Mouse (Mus musculus) liver, adult 2 months (tissue): ENCODE results near the gene Palm. TPM values are rescaled to one million over a fixed set of nuclear protein-coding genes. Genes with fewer than 3 reads are reported as not detected.

ENCODE experiments used
- DNase-seq: peaks from one replicate; pipeline ENCODE4 v3.0.0-alpha.2; 2011; ENCODE audit warnings: low read depth, low spot score; ENCODE audit errors: extremely low read depth
- H3K27ac ChIP-seq: fragments of 200-500 bp; replicated peaks from 2 replicates; pipeline ENCODE4 v1.5.1; 2012; ENCODE audit warnings: low read depth, mild to moderate bottlenecking, control low read depth, inconsistent platforms, low read length; ENCODE audit not compliant: insufficient read depth
- H3K27me3 ChIP-seq: fragments of 200-500 bp; 2 replicates; pipeline ENCODE4 v1.6.1; 2012; ENCODE audit warnings: mild to moderate bottlenecking, moderate library complexity, low read length, inconsistent platforms; ENCODE audit not compliant: control insufficient read depth, insufficient read depth
- H3K36me3 ChIP-seq: fragments of 200-500 bp; 2 replicates; pipeline ENCODE4 v1.6.1; 2012; ENCODE audit warnings: low read length, inconsistent platforms; ENCODE audit not compliant: control insufficient read depth, insufficient read depth
- H3K4me1 ChIP-seq: fragments of 200-500 bp; 2 replicates; pipeline ENCODE4 v1.6.1; 2011; ENCODE audit warnings: low read length; ENCODE audit not compliant: control insufficient read depth, insufficient read depth
- H3K4me3 ChIP-seq: fragments of 200-500 bp; 2 replicates; pipeline ENCODE4 v1.5.1; 2011; ENCODE audit warnings: low read depth, mild to moderate bottlenecking, control low read depth, low read length, moderate library complexity; ENCODE audit not compliant: insufficient read depth
- H3K79me2 ChIP-seq: fragments of 200-500 bp; 2 replicates; pipeline ENCODE4 v1.6.1; 2012; ENCODE audit warnings: inconsistent platforms, mild to moderate bottlenecking, low read length, moderate library complexity; ENCODE audit not compliant: control insufficient read depth, insufficient read depth
- H3K9ac ChIP-seq: fragments of 200-500 bp; 2 replicates; pipeline ENCODE4 v1.6.1; 2012; ENCODE audit warnings: low read depth, mild to moderate bottlenecking, control low read depth, inconsistent platforms, low read length
- CTCF ChIP-seq: fragments of 200-500 bp; IDR thresholded peaks from 2 replicates; pipeline ENCODE4 v1.5.1; 2011; ENCODE audit warnings: low read depth, low read length, control low read depth
- POLR2A ChIP-seq: fragments of 200-500 bp; IDR thresholded peaks from 2 replicates; pipeline ENCODE4 v1.6.1; 2011; ENCODE audit warnings: low read length, control low read depth; ENCODE audit not compliant: insufficient read depth; ENCODE audit errors: extremely low read depth
- WGBS: fragments of 180-500 bp; shearing (Covaris S2); methylation state at CpG from one replicate; pipeline ENCODE4 v1.1.7; 2018; 5-methylcytosine and 5-hydroxymethylcytosine counted together
- polyA plus RNA-seq: library from polyadenylated mRNA; depleted of rRNA; stranded (reverse); fragments of >200 nt; gene quantifications from 2 replicates; pipeline ENCODE4 v1.2.3, GENCODE M21; 2012
- total RNA-seq: library from RNA; depleted of rRNA; stranded (reverse); fragments of >200 nt; gene quantifications from 2 replicates; pipeline ENCODE4 v1.2.3, GENCODE M21; 2014

Gene Palm
- total and polyA plus RNA-seq, 2 experiments, result 0.92 to 1.9 TPM

DNA sequence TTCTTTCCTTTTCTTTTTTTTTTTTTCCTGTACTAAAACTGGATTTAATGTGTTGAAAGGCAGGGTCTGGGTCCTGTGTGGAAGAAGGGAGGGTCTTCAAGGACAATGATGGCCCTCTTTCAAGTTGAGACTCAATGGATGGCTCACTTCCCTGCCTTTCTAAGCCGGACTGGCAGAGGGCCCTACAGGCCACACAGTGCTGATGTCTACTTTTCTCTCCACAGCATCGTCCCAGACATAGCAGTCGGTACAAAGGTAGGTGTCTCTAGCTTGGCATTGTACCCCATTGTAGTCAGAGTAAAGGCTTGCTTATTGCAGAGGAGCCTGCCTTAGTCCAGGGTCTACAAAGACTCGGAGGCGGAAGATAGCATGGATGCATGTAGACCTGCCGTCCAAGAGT is 62.9 kb downstream of the Palm start:
- Histone ChIP-seq H3K79me2 (peaks cover 42% of the 10 kb centered on the region), H3K27ac (peak overlapping the region; percentile 90; the same call in 1 of the 2 replicates), H3K4me1 (peaks cover 30% of the 10 kb centered on the region), H3K36me3 (peaks cover 19% of the 10 kb centered on the region), H3K9ac (peak overlapping the region; percentile 48), H3K27me3 (no peaks in the 10 kb centered on the region), H3K4me3 (peak overlapping the region; percentile 30)
- TF ChIP-seq CTCF (no peak), POLR2A (no peak)
- WGBS, result 19% methylated on average over 6 of the region's 6 CpGs
- peak; percentile 17 for DNase-seq

DNA sequence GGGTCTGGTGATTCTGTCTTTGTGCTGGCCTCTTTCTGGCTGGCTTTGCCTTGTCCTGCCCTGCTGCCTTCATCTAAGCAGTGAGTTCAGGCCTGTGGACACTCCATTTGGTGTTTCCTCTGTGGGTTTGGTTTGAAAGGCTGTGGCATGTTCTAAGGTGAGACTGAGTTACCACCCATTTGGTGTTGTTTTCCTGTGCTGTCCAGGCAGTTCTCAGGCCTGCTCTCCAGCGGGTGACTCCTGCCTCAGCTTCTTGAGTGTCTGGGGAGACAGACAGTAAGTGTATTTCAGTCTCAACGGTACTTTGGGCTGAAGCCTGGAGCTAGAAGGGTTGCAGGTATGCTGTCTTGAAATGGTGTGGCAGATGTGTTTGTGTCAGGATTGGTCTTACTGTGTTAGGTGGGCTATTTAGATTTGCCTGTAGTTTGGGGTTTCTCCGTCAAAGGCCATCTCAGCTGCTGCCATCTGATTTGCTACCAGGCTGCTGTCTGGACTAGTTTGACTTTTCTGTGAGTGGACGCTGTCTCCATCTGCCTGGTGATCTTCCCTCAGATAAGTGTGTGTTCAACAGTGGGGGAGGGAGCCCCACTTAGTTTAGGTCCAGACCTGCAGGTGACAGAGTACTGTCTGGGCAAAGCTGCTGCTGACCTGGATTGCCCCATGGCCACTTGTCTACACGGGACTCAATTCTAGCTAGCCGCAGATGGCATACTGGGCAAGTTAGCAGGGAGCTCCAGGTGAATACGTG is 63.5 kb downstream of the Palm start:
- Histone ChIP-seq H3K4me3 (peak overlapping the region; percentile 30), H3K9ac (peak overlapping the region; percentile 48), H3K36me3 (peaks cover 24% of the 10 kb centered on the region), H3K79me2 (peaks cover 42% of the 10 kb centered on the region), H3K27ac (peak overlapping the region; percentile 7; the same call in 1 of the 2 replicates), H3K27me3 (no peaks in the 10 kb centered on the region), H3K4me1 (peaks cover 26% of the 10 kb centered on the region)
- peak; percentile 33 for DNase-seq
- TF ChIP-seq POLR2A (no peak), CTCF (no peak)
- WGBS, result 13% methylated on average over 7 of the region's 7 CpGs

DNA sequence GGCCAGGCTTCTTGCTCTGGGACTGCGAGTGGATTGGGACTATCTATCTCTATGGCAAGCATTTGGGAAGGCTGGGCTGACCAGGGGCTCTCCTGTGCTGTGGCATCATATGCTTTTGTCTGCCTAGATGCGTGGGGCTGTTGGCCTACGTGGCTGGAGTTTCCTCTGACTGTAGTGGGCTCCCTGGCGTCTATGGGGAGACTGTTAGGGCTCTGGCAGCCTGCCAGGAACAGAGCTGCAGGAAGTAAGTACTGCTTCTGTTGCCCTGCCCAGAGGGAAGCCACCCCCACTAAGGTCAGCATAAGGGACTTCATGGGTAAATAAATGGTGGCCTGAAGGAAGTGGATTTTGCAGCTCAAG is 64.1 kb downstream of the Palm start:
- peaks cover 42% of the 10 kb centered on the region for H3K79me2 ChIP-seq
- peaks cover 26% of the 10 kb centered on the region for H3K4me1 ChIP-seq
- H3K27me3 ChIP-seq, result no peaks in the 10 kb centered on the region
- TF ChIP-seq POLR2A, result no peak
- no peak for TF ChIP-seq CTCF
- peak; percentile 54 for DNase-seq
- no peak overlapping the region for H3K4me3 ChIP-seq
- H3K27ac ChIP-seq, result peak overlapping the region; percentile 5; the same call in 1 of the 2 replicates
- H3K36me3 ChIP-seq, result peaks cover 25% of the 10 kb centered on the region
- H3K9ac ChIP-seq, result peak overlapping the region; percentile 48; the same call in 1 of the 2 replicates
- WGBS, result 14% methylated on average over 4 of the region's 4 CpGs

DNA sequence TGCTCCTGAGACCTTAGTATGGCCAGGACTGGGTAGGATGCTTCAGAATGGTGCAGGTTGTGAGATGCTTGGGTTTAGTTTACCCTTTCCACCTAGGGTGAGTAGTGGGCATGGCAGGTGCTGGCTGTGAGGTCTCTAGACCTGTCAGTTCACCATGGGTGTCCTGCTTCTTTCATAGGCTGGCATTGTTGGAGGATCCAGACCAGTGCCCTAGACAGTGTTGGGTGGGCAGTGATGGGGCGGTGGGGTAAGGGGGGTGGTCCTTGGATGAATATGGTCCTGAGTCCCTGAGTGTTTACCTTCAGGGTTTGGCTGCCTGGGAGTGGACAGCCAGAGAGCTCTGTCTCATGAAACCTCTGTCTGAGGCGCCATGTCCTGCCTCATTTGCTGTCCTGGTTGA is 64.5 kb downstream of the Palm start:
- Histone ChIP-seq H3K27me3 (no peaks in the 10 kb centered on the region), H3K79me2 (peaks cover 42% of the 10 kb centered on the region), H3K27ac (no peak overlapping the region), H3K36me3 (peaks cover 25% of the 10 kb centered on the region), H3K4me1 (peaks cover 25% of the 10 kb centered on the region), H3K4me3 (no peak overlapping the region), H3K9ac (no peak overlapping the region)
- TF ChIP-seq CTCF, result no peak
- TF ChIP-seq POLR2A, result no peak
- WGBS, result 71% methylated on average over 2 of the region's 2 CpGs
- no peak for DNase-seq

DNA sequence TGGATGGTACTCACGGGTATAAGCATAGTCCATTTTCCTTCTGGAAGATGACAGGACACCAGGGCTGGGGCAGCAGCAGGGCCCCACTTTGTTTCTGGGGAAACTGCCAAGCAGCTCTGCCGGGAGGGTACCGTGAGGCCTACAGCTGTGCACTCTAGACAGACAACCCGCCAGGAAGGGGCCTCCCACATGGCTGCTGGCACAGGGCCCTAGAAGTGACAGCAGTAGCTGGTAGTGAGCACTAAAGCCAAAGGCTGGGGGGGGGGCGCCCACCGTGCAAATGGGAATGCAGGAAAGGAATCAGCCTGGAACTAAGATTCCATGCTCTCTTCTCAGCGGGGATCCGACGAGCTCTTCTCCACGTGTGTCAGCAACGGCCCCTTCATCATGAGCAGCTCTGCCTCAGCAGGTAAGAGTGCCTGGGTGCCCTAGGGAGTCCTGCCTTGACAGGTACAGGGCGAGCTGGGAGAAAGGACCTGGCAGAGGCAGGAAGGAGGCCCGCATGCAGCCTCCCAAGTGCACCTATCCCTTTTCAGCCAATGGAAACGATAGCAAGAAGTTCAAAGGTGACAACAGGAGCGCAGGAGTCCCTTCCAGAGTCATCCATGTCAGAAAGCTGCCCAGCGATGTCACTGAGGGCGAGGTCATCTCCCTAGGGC is 65.2 kb downstream of the Palm start:
- WGBS, result 36% methylated on average over 17 of the region's 17 CpGs
- Histone ChIP-seq H3K4me3 (no peak overlapping the region), H3K9ac (no peak overlapping the region), H3K4me1 (peaks cover 22% of the 10 kb centered on the region), H3K27me3 (no peaks in the 10 kb centered on the region), H3K79me2 (peaks cover 42% of the 10 kb centered on the region), H3K36me3 (peaks cover 25% of the 10 kb centered on the region), H3K27ac (no peak overlapping the region)
- DNase-seq, result peak; percentile 44
- TF ChIP-seq POLR2A (no peak), CTCF (no peak)

DNA sequence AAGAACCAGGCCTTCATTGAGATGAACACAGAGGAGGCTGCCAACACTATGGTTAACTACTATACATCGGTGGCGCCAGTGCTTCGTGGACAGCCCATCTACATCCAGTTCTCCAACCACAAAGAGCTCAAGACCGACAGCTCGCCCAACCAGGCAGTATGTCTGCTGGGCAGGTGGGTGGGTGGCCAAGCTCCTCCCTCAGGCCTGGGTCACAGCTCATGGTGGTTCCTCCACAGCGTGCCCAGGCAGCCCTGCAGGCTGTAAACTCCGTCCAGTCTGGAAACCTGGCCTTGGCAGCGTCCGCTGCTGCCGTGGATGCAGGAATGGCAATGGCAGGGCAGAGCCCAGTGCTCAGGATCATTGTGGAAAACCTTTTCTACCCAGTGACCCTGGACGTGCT is 65.7 kb downstream of the Palm start:
- H3K27me3 ChIP-seq, result no peaks in the 10 kb centered on the region
- DNase-seq, result no peak
- no peak overlapping the region for H3K9ac ChIP-seq
- H3K27ac ChIP-seq, result no peak overlapping the region
- TF ChIP-seq CTCF (no peak), POLR2A (no peak)
- peaks cover 25% of the 10 kb centered on the region for H3K36me3 ChIP-seq
- H3K4me3 ChIP-seq, result no peak overlapping the region
- 80% methylated on average over 11 of the region's 11 CpGs for WGBS
- H3K79me2 ChIP-seq, result peaks cover 42% of the 10 kb centered on the region
- peaks cover 22% of the 10 kb centered on the region for H3K4me1 ChIP-seq
